Mouse (Mus musculus): ENCODE measurements at regions not wholly inside any gene's neighbourhood (a gene's known extent, or its start where the extent isn't known, plus 50 kb on each side); places are given as distances from the start of the nearest gene placed in this dataset.

DNA sequence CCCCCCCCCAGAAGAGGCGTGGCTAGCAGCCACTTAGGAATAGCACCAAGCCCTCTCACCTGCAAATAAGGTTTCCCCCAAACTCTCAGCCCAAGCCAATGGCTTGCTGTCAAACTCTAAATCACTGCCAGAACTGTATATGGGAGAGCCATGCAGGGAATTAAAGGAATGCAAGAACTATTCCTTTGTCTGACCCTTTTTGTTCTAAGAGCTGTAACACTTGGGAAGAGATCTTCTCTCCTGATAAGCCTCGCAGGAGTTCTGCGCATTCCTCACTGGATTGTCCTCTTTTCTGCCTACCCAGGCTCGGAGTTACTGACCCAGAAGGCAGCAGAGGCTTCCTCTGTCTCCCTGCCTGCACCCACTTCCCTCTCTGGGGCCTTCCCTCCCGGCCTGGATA, 94.0 kb upstream of the Adarb2 start:
- Histone ChIP-seq H3K27me3 (ENCODE audit: insufficient read depth, low read length) (no peaks in the 10 kb centered on the region), H3K36me3 (ENCODE audit: insufficient read depth, low read length) (no peaks in the 10 kb centered on the region), H3K4me1 (replicated peaks; ENCODE audit: insufficient read depth, low read length) (no peaks in the 10 kb centered on the region), H3K27ac (no peak overlapping the region), H3K4me3 (replicated peaks; ENCODE audit: low read depth, low read length) (no peak overlapping the region), H3K9me3 (replicated peaks; ENCODE audit: low read length) (no peaks in the 10 kb centered on the region), H3K4me2 (ENCODE audit: low read length) (no peak overlapping the region), H3K9ac (ENCODE audit: low read depth, low read length) (no peak overlapping the region)
- 25% methylated on average over 5 of the region's 5 CpGs for WGBS
- no peak for DNase-seq (ENCODE audit: low spot score)
- ATAC-seq (replicated peaks; ENCODE audit: low FRiP score, low read depth), result no peak
- no peak for TF ChIP-seq CTCF (IDR thresholded peaks at IDR 0.05; ENCODE audit: low read depth)

DNA sequence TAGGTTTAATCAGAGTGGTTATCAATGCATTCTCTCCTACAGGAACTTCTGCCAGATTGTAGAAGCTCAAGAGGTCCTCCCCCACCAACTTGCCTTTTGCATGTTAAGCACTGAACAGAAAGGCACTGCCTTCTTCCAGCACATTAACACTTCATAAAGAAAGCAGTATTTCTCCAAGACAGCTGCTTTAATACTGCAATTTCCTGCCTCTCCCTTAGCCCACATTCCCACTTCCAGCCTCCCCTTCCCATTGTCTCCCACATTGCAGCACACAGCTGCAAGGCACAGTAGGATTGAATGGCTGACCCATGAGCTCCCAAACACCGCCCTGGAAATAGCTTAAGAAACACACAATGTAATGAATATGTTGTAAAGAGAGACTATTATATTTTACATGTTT, 89.7 kb upstream of the Adarb2 start:
- Histone ChIP-seq H3K9ac (ENCODE audit: low read depth, low read length) (no peak overlapping the region), H3K4me3 (replicated peaks; ENCODE audit: low read depth, low read length) (no peak overlapping the region), H3K27me3 (ENCODE audit: insufficient read depth, low read length) (no peaks in the 10 kb centered on the region), H3K4me1 (replicated peaks; ENCODE audit: insufficient read depth, low read length) (no peaks in the 10 kb centered on the region), H3K36me3 (ENCODE audit: insufficient read depth, low read length) (no peaks in the 10 kb centered on the region), H3K27ac (no peak overlapping the region), H3K9me3 (replicated peaks; ENCODE audit: low read length) (no peaks in the 10 kb centered on the region), H3K4me2 (ENCODE audit: low read length) (no peak overlapping the region)
- no peak for TF ChIP-seq CTCF (IDR thresholded peaks at IDR 0.05; ENCODE audit: low read depth)
- ATAC-seq (replicated peaks; ENCODE audit: low FRiP score, low read depth) (no peak), DNase-seq (ENCODE audit: low spot score) (peak; percentile 5)
- 23% methylated on average over 1 of the region's 1 CpGs for WGBS

DNA sequence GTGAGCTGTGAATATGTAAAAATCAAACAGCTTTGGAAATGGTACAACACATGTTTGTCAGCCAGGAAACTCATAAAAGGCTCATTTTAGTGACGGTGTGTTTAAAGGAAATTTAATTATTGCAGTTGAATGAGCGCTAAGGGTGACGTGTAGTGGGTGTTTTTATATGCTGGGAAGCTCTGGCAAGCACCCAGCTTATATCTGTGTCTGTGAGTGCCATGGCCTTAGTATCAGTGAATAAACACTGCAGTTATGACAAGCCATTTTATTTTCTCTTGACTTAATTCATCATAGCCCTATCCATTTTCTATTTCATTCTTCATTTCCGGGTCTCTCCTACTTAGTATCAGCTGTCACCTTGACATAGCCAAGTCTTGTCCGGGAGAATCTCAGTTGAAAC, 83.7 kb upstream of the Adarb2 start:
- Histone ChIP-seq H3K9me3 (replicated peaks; ENCODE audit: low read length) (no peaks in the 10 kb centered on the region), H3K4me2 (ENCODE audit: low read length) (no peak overlapping the region), H3K4me3 (replicated peaks; ENCODE audit: low read depth, low read length) (no peak overlapping the region), H3K4me1 (replicated peaks; ENCODE audit: insufficient read depth, low read length) (no peaks in the 10 kb centered on the region), H3K9ac (ENCODE audit: low read depth, low read length) (no peak overlapping the region), H3K36me3 (ENCODE audit: insufficient read depth, low read length) (no peaks in the 10 kb centered on the region), H3K27me3 (ENCODE audit: insufficient read depth, low read length) (no peaks in the 10 kb centered on the region), H3K27ac (no peak overlapping the region)
- no peak for DNase-seq (ENCODE audit: low spot score)
- no peak for TF ChIP-seq CTCF (IDR thresholded peaks at IDR 0.05; ENCODE audit: low read depth)
- no peak for ATAC-seq (replicated peaks; ENCODE audit: low FRiP score, low read depth)
- WGBS, result 66% methylated on average over 5 of the region's 5 CpGs

DNA sequence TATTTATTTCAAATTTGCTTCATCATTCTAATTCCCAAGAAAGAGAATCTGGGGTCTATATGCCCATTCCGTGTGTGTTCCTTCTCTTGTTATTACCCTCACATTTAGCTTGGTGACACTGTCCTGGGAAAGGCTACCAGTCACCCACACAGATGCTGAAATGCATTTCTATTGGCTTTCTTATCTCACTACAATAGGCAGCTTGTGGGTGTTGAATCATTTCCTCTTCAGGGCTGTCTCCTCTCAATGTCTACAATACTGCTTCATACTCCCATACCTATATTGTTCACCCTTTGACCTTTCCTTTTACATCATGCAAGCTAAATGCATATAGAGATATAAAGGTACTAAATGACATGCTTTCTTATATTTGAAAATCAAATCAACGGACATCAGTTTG, 82.7 kb upstream of the Adarb2 start:
- WGBS, result 75% methylated on average over 2 of the region's 2 CpGs
- no peaks in the 10 kb centered on the region for H3K4me1 ChIP-seq (replicated peaks; ENCODE audit: insufficient read depth, low read length)
- ATAC-seq (replicated peaks; ENCODE audit: low FRiP score, low read depth), result no peak
- no peak overlapping the region for H3K4me3 ChIP-seq (replicated peaks; ENCODE audit: low read depth, low read length)
- no peak overlapping the region for H3K4me2 ChIP-seq (ENCODE audit: low read length)
- no peaks in the 10 kb centered on the region for H3K27me3 ChIP-seq (ENCODE audit: insufficient read depth, low read length)
- H3K36me3 ChIP-seq (ENCODE audit: insufficient read depth, low read length), result no peaks in the 10 kb centered on the region
- TF ChIP-seq CTCF (IDR thresholded peaks at IDR 0.05; ENCODE audit: low read depth), result no peak
- no peak for DNase-seq (ENCODE audit: low spot score)
- no peak overlapping the region for H3K9ac ChIP-seq (ENCODE audit: low read depth, low read length)
- H3K27ac ChIP-seq, result no peak overlapping the region
- H3K9me3 ChIP-seq (replicated peaks; ENCODE audit: low read length), result no peaks in the 10 kb centered on the region

DNA sequence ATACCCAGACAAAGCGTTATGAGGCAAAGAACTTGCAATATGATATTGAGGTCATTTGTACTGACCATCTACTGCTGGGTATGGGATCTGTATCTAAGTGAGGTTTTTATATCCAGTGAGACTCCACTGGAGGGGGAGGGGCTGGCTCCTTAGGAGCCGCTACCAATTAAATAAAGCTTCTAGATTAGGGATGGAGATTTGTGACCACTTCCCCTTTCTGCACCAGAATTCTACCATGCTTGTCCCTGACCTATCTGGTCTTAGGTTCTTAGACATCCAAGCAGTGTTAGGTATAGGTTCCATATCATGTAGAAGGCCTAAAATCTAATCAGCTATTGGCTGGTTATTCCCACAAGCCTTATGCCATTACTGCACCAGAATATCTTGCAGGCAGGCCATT, 67.9 kb upstream of the Adarb2 start:
- no peak overlapping the region for H3K9ac ChIP-seq (ENCODE audit: low read depth, low read length)
- H3K4me3 ChIP-seq (replicated peaks; ENCODE audit: low read depth, low read length), result no peak overlapping the region
- DNase-seq (ENCODE audit: low spot score), result no peak
- no peaks in the 10 kb centered on the region for H3K27me3 ChIP-seq (ENCODE audit: insufficient read depth, low read length)
- H3K27ac ChIP-seq, result no peak overlapping the region
- H3K9me3 ChIP-seq (replicated peaks; ENCODE audit: low read length), result no peaks in the 10 kb centered on the region
- H3K4me1 ChIP-seq (replicated peaks; ENCODE audit: insufficient read depth, low read length), result no peaks in the 10 kb centered on the region
- TF ChIP-seq CTCF (IDR thresholded peaks at IDR 0.05; ENCODE audit: low read depth), result no peak
- 81% methylated on average over 2 of the region's 2 CpGs for WGBS
- H3K4me2 ChIP-seq (ENCODE audit: low read length), result no peak overlapping the region
- H3K36me3 ChIP-seq (ENCODE audit: insufficient read depth, low read length), result no peaks in the 10 kb centered on the region
- no peak for ATAC-seq (replicated peaks; ENCODE audit: low FRiP score, low read depth)

DNA sequence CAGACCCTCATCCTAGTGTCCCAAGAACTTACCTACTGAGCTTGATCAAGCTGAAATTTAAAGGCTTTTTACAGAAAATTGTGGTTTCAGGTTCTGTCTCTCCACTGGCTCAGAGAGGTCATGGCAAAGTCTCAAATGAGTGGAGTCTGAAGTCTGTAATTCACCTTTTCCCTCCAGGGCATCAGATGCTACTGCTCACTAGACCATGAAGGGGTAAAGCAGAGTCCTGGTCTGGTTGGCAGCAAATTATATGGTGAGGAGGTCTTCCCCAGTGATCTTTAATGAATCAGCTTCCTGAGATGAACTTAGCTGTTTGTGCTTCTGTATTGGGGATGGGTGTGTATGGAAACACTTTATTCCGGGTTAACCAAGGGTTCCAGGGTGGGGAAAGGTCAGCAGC, 63.3 kb upstream of the Adarb2 start:
- H3K4me3 ChIP-seq (replicated peaks; ENCODE audit: low read depth, low read length), result no peak overlapping the region
- no peaks in the 10 kb centered on the region for H3K9me3 ChIP-seq (replicated peaks; ENCODE audit: low read length)
- no peaks in the 10 kb centered on the region for H3K27me3 ChIP-seq (ENCODE audit: insufficient read depth, low read length)
- H3K36me3 ChIP-seq (ENCODE audit: insufficient read depth, low read length), result no peaks in the 10 kb centered on the region
- no peak overlapping the region for H3K4me2 ChIP-seq (ENCODE audit: low read length)
- H3K4me1 ChIP-seq (replicated peaks; ENCODE audit: insufficient read depth, low read length), result no peaks in the 10 kb centered on the region
- ATAC-seq (replicated peaks; ENCODE audit: low FRiP score, low read depth) (no peak; the same call in 1 of the 2 replicates), DNase-seq (ENCODE audit: low spot score) (peak; percentile 2)
- no peak overlapping the region for H3K9ac ChIP-seq (ENCODE audit: low read depth, low read length)
- no peak overlapping the region for H3K27ac ChIP-seq
- 27% methylated on average over 1 of the region's 1 CpGs for WGBS
- TF ChIP-seq CTCF (IDR thresholded peaks at IDR 0.05; ENCODE audit: low read depth), result no peak

DNA sequence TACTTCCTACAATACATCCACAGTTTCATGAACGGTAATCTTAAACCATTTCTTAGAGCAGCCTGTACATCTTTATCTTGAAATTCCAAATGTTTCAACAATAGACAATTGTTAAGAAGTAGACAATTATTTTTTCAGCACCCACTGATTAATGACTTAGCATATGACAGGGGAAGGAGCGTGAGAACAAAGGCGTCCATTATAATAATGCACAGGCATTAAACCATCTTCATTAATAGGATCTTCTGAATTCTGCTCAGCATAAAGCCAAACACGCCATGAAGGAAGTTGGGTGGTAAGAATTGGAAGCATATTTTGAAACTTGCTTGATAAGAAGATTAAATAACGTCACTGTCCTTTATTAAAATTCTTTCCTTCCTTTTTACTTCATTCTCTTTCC, 50.5 kb upstream of the Adarb2 start:
- DNase-seq (ENCODE audit: low spot score), result no peak
- Histone ChIP-seq H3K9me3 (replicated peaks; ENCODE audit: low read length) (no peaks in the 10 kb centered on the region), H3K4me1 (replicated peaks; ENCODE audit: insufficient read depth, low read length) (no peaks in the 10 kb centered on the region), H3K4me3 (replicated peaks; ENCODE audit: low read depth, low read length) (no peak overlapping the region), H3K27ac (no peak overlapping the region), H3K27me3 (ENCODE audit: insufficient read depth, low read length) (no peaks in the 10 kb centered on the region), H3K9ac (ENCODE audit: low read depth, low read length) (no peak overlapping the region), H3K4me2 (ENCODE audit: low read length) (no peak overlapping the region), H3K36me3 (ENCODE audit: insufficient read depth, low read length) (no peaks in the 10 kb centered on the region)
- no peak for ATAC-seq (replicated peaks; ENCODE audit: low FRiP score, low read depth)
- WGBS, result 77% methylated on average over 5 of the region's 5 CpGs
- no peak for TF ChIP-seq CTCF (IDR thresholded peaks at IDR 0.05; ENCODE audit: low read depth)
